Mouse (Mus musculus) limb, embryonic 12.5 days (tissue): ENCODE measurements around the gene Tmem44. TPM values are rescaled to one million over a fixed set of nuclear protein-coding genes. Genes with fewer than 3 reads are reported as not detected.

Source experiments
- ATAC-seq: fragments of 200-750 bp; cut with Nextera tagmentation; 2 replicates; pipeline ENCODE4 v1.8.0; 2017; ENCODE audit warnings: low read depth, moderate TSS enrichment; ENCODE audit not compliant: insufficient number of reproducible peaks, insufficient read depth, low FRiP score, low TSS enrichment
- H3K27ac ChIP-seq: fragments of 300-500 bp; sonication (generic); 2 replicates; pipeline ENCODE4 v1.5.1; 2016; ENCODE audit warnings: mild to moderate bottlenecking, moderate library complexity
- H3K27me3 ChIP-seq: fragments of 300-500 bp; sonication (generic); 2 replicates; pipeline ENCODE4 v1.6.1; 2016; ENCODE audit warnings: mild to moderate bottlenecking, moderate library complexity
- H3K36me3 ChIP-seq: fragments of 300-500 bp; sonication (generic); 2 replicates; pipeline ENCODE4 v1.6.1; 2016; ENCODE audit warnings: mild to moderate bottlenecking, moderate library complexity
- H3K4me1 ChIP-seq: fragments of 300-500 bp; sonication (generic); replicated peaks from 2 replicates; pipeline ENCODE4 v1.6.1; 2016
- H3K4me2 ChIP-seq: fragments of 300-500 bp; sonication (generic); 2 replicates; pipeline ENCODE4 v1.6.1; 2016; ENCODE audit warnings: mild to moderate bottlenecking, moderate library complexity
- H3K4me3 ChIP-seq: fragments of 300-500 bp; sonication (generic); replicated peaks from 2 replicates; pipeline ENCODE4 v1.5.1; 2016; ENCODE audit warnings: mild to moderate bottlenecking
- H3K9ac ChIP-seq: fragments of 300-500 bp; sonication (generic); replicated peaks from 2 replicates; pipeline ENCODE4 v1.6.1; 2016; ENCODE audit warnings: mild to moderate bottlenecking, moderate library complexity
- H3K9me3 ChIP-seq: fragments of 300-500 bp; sonication (generic); 2 replicates; pipeline ENCODE4 v1.6.1; 2016; ENCODE audit warnings: mild to moderate bottlenecking, moderate library complexity
- WGBS: fragments of 180-500 bp; shearing (Covaris S2); methylation state at CpG from one replicate; pipeline ENCODE4 v1.1.7; 2016; 5-methylcytosine and 5-hydroxymethylcytosine counted together
- polyA plus RNA-seq: library from polyadenylated mRNA; unstranded; fragments of >200 nt; fragmentation: Nextera tagmentation; extraction: Ambion mirVana; gene quantifications from 2 replicates; pipeline ENCODE4 v1.2.1, GENCODE M21; 2016

Gene Tmem44
- polyA plus RNA-seq, 1 experiment from 2014 or later, result 27.5 TPM

DNA sequence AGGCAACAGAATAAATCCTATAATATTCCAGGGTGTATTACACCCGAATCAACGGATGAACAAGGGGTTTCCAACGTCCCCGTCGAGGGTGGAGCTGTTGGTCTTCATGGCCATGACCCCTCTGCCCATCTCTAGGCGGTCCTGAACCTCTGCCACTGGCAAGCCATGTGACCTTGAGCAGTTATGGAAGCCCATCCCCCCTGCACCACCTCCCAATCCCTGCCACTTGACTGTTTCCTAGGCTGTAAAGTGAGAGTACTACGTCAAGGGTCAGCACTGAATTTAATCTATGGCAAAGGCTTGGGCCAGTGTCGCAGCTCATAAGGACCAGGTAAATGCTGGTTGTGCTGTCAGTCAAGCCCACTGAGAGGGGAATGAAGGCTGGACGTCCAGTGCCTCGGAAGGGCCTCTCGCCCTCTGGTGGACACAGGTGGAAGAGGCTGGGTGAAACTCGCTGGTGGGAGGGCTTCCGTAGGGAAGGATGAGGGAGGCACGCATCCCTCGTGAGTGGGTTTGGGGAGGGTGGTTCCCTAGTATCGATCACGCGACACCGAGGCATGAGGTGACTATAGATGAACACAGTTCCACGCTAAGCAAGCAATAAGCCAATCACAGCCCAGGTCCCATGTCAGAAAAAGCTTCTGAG lies 18.8 kb downstream of the Tmem44 start:
- Histone ChIP-seq H3K27ac (no peak overlapping the region), H3K36me3 (peaks cover 20% of the 10 kb centered on the region), H3K4me2 (peak overlapping the region; percentile 22; the same call in 1 of the 2 replicates), H3K9me3 (no peaks in the 10 kb centered on the region), H3K27me3 (no peaks in the 10 kb centered on the region), H3K4me3 (no peak overlapping the region), H3K4me1 (no peaks in the 10 kb centered on the region), H3K9ac (no peak overlapping the region)
- 34% methylated on average over 20 of the region's 20 CpGs for WGBS
- peak; percentile 53; the same call in 1 of the 2 replicates for ATAC-seq

DNA sequence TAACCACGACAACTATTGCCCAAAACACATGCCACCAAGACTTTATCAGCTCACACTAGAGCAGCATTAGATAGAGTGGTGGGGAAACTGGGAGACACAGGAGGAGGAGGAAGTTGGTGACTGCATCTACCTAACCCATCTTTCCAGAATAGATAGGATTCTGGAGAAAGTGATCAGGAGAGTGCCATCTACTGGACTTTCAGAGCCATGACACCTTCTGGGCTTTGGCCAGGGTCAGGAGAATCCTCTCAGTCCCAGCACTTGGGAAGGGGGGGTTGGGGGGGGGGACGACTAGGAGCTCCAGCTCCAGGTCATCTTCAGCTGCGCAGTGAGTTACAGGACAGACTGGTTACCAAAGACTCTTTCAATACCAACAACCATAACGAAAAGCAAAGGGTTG lies 19.8 kb downstream of the Tmem44 start:
- WGBS, result 44% methylated on average over 4 of the region's 4 CpGs
- ATAC-seq, result no peak

DNA sequence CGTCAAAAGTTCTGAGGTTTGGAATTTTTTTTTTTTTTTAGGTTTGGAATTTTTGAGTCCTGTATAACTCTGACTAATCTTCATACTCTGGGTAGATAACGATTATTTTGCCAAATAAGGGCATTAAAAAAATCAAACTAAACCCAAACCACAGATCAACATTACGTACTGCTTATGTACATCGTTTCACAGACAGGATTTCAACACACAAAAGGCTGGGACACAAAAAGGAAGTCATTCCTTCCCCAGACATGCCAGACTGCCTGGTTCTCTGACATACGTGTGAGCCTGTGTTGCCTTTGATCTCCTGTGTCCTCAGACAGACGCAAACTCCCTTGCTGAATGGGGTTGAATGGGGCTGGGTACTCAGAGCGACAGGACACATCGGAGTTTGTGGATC lies 22.3 kb downstream of the Tmem44 start:
- Histone ChIP-seq H3K4me2 (no peak overlapping the region), H3K27me3 (0 out of 2 replicates have a peak, but pooled peaks cover 6% of the 10 kb centered on the region), H3K9me3 (no peaks in the 10 kb centered on the region; the same call in 1 of the 2 replicates), H3K4me3 (no peak overlapping the region), H3K4me1 (no peaks in the 10 kb centered on the region), H3K27ac (no peak overlapping the region), H3K36me3 (peaks cover 27% of the 10 kb centered on the region), H3K9ac (no peak overlapping the region)
- ATAC-seq, result no peak
- 85% methylated on average over 8 of the region's 8 CpGs for WGBS

More for the DNA sequence above, 19.8 kb downstream of the Tmem44 start:
- no peak overlapping the region for H3K4me2 ChIP-seq
- H3K4me1 ChIP-seq, result no peaks in the 10 kb centered on the region
- H3K4me3 ChIP-seq, result no peak overlapping the region
- H3K9ac ChIP-seq, result no peak overlapping the region
- no peaks in the 10 kb centered on the region for H3K27me3 ChIP-seq
- H3K9me3 ChIP-seq, result no peaks in the 10 kb centered on the region
- H3K27ac ChIP-seq, result no peak overlapping the region
- H3K36me3 ChIP-seq, result peaks cover 20% of the 10 kb centered on the region

DNA sequence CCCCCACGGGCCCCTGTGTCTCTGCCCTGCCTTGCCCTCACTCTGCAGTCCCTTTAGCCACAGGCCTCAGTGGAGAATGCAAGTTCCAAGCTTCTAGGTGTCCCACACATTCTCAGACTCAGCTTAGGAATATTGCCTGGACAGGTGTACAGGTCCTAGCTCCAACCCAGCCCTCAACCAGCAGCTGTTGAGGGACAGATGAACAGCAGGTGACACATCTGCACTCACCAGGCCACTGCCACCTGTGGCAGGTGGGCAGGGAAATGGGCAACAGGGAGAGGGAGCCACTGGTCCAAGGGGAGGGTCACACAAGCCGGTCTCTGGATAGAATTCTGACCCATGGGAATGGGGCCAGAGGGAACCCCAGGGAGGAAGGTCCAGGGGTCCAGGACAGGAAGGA lies 22.8 kb downstream of the Tmem44 start:
- Histone ChIP-seq H3K27ac (no peak overlapping the region), H3K4me3 (no peak overlapping the region), H3K27me3 (0 out of 2 replicates have a peak, but pooled peaks cover 6% of the 10 kb centered on the region), H3K9ac (no peak overlapping the region), H3K4me2 (no peak overlapping the region), H3K9me3 (no peaks in the 10 kb centered on the region; the same call in 1 of the 2 replicates), H3K36me3 (peaks cover 32% of the 10 kb centered on the region), H3K4me1 (no peaks in the 10 kb centered on the region)
- no peak for ATAC-seq
- 63% methylated on average over 2 of the region's 2 CpGs for WGBS

DNA sequence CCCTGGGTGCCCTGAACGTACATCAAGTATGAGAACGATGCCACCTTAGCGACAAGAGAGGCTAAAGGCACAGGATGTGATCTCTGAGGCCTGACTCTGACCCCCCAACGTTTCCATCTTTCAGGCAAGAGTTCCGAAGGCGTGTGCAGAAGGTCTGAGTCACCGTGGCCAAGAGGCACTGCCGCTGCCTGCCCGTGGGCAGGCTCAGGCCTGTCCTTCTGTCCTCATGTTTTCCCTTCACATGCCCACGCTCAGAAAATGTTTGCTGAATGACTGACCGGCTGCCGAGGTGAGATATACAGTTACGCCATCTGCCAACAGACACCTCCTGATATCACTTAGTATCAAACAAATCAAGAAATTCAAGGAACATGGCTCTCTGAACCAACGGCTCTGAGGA lies 24.9 kb downstream of the Tmem44 start:
- Histone ChIP-seq H3K27ac (no peak overlapping the region), H3K36me3 (peaks cover 43% of the 10 kb centered on the region), H3K4me2 (no peak overlapping the region), H3K9me3 (no peaks in the 10 kb centered on the region; the same call in 1 of the 2 replicates), H3K4me3 (no peak overlapping the region), H3K4me1 (no peaks in the 10 kb centered on the region), H3K9ac (no peak overlapping the region), H3K27me3 (0 out of 2 replicates have a peak, but pooled peaks cover 6% of the 10 kb centered on the region)
- ATAC-seq, result no peak
- 77% methylated on average over 14 of the region's 14 CpGs for WGBS

DNA sequence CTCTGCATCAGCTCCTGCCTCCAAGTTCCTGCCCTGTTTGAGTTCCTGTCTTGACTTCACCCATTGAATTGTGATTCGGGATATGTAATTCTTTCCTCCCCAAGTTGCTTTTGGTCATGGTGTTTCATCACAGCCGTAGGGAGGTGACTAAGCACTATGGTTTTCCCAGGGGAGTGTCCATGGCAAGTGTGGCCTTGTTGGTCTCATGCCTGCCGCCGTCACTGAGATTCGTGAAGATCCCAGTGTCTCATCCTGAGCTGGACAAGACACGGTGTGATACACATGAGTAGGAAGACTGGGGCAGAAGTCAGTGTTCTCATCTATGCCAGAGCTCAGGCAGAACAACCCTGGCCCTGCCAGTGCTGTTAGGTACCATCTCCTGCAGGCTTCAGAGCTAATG lies 26.2 kb downstream of the Tmem44 start:
- no peak overlapping the region for H3K27ac ChIP-seq
- no peak for ATAC-seq
- H3K9ac ChIP-seq, result no peak overlapping the region
- H3K9me3 ChIP-seq, result no peaks in the 10 kb centered on the region; the same call in 1 of the 2 replicates
- WGBS, result 89% methylated on average over 6 of the region's 6 CpGs
- H3K4me2 ChIP-seq, result no peak overlapping the region
- H3K36me3 ChIP-seq, result peaks cover 36% of the 10 kb centered on the region
- no peak overlapping the region for H3K4me3 ChIP-seq
- 0 out of 2 replicates have a peak, but pooled peaks cover 6% of the 10 kb centered on the region for H3K27me3 ChIP-seq
- no peaks in the 10 kb centered on the region for H3K4me1 ChIP-seq

DNA sequence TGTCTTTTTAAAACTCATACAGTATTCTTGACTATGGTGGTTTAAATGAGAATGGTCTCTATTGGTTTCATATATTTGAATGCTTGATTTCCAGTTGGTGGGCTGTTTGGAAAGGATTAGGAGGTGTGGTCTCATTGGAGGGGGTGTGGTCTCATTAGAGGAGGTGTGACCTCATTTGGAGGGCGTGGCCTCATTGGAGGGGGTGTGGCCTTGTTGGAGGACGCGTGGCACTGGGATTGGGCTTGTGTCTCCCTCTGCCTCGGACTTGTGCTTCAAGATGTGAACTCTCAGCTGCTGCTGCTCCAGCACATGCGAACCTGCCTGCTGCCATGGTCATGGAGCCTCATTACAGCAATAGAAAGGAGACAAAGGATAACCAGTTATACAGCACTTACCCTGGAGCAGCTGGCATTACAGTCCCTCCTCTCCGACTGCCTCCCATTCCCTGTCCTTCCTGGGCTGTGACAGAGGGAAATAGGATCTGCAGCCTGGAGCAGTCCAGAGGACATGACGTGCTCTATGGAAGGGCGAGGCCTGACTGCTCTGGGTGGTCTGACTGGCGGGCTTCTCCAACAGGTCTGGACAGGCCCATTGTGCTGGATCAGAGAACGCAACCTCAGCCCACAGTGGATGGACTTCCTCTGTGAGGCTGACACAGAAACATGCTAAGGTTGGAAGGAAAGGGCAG lies 28.2 kb downstream of the Tmem44 start:
- no peak overlapping the region for H3K9ac ChIP-seq
- H3K9me3 ChIP-seq, result no peaks in the 10 kb centered on the region; the same call in 1 of the 2 replicates
- no peak overlapping the region for H3K27ac ChIP-seq
- H3K4me1 ChIP-seq, result no peaks in the 10 kb centered on the region
- 61% methylated on average over 10 of the region's 10 CpGs for WGBS
- H3K36me3 ChIP-seq, result peaks cover 26% of the 10 kb centered on the region
- H3K4me2 ChIP-seq, result no peak overlapping the region
- no peak for ATAC-seq
- H3K4me3 ChIP-seq, result no peak overlapping the region
- 0 out of 2 replicates have a peak, but pooled peaks cover 6% of the 10 kb centered on the region for H3K27me3 ChIP-seq

DNA sequence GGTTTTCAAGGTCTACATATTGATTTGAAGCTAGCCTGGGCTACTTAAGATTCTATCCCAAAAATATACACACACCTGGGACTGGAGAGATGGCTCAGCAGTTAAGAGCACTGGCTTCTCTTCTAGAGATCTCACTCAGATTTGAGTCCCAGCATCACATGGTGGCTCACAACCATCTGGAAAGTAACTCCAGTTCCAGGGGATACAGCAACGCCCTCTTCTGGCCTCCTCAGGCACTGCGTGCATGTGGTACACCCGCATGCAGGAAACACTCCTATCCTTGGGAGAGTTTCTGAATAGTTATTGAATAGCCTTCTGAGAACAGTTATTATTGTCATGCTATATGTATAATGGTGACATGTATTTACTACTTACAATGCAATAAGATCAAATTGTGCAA lies 29.5 kb downstream of the Tmem44 start:
- no peak for ATAC-seq
- WGBS, result 59% methylated on average over 3 of the region's 3 CpGs

DNA sequence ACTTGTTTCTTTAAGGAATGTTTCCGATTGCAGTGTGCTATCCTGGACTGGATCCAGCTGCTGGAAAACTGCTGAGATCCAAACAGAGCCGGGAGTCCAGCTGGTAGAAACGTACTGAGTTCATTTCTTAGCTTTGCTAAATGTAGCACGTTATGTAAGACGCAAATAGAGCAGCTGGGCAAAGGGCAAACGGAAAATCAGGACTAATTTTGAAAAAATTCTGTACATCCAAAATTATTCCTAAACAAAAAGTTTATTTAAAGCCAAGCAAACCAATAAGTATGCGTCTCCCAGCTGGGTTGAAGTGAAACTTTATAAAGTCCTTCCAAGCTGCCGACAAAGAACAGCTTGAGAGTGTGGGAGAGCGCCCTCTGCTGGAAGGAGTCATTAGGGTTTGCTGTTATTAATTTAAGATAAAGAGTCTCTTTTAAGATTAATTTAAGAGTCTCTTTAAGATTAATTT lies 30.2 kb downstream of the Tmem44 start:
- no peak for ATAC-seq
- Histone ChIP-seq H3K4me1 (no peaks in the 10 kb centered on the region), H3K4me3 (no peak overlapping the region), H3K9me3 (peaks cover 1% of the 10 kb centered on the region; the same call in 1 of the 2 replicates), H3K4me2 (peak overlapping the region; percentile 26), H3K36me3 (peaks cover 33% of the 10 kb centered on the region), H3K9ac (no peak overlapping the region), H3K27me3 (0 out of 2 replicates have a peak, but pooled peaks cover 6% of the 10 kb centered on the region), H3K27ac (no peak overlapping the region)
- 29% methylated on average over 9 of the region's 9 CpGs for WGBS

More for the DNA sequence above, 29.5 kb downstream of the Tmem44 start:
- no peak overlapping the region for H3K9ac ChIP-seq
- H3K27me3 ChIP-seq, result 0 out of 2 replicates have a peak, but pooled peaks cover 6% of the 10 kb centered on the region
- peaks cover 33% of the 10 kb centered on the region for H3K36me3 ChIP-seq
- no peak overlapping the region for H3K4me2 ChIP-seq
- H3K4me1 ChIP-seq, result no peaks in the 10 kb centered on the region
- H3K9me3 ChIP-seq, result no peaks in the 10 kb centered on the region; the same call in 1 of the 2 replicates
- H3K4me3 ChIP-seq, result no peak overlapping the region
- no peak overlapping the region for H3K27ac ChIP-seq

DNA sequence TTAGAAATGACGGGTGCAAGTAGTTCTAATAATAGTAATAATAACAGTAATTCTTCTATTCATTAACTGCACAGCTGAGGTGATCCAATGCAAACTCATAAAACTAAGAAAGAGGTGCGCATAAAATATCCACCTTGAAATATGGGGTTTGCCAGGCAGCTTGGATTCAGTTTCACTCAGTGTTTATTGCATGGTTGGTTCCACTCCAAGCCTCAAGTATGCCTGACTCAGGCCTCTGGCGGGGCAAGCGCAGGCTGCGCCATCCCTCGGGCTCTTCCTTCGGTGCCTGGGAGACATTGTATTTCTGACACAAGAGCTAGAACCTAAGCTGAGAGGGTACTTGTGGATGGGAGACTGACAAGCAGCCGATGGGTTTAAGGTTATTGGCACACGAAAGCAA lies 32.0 kb downstream of the Tmem44 start:
- H3K4me1 ChIP-seq, result no peaks in the 10 kb centered on the region
- no peak overlapping the region for H3K27ac ChIP-seq
- H3K4me2 ChIP-seq, result no peak overlapping the region
- ATAC-seq, result no peak
- 0 out of 2 replicates have a peak, but pooled peaks cover 3% of the 10 kb centered on the region for H3K9me3 ChIP-seq
- WGBS, result 69% methylated on average over 9 of the region's 9 CpGs
- peaks cover 30% of the 10 kb centered on the region for H3K36me3 ChIP-seq
- no peak overlapping the region for H3K4me3 ChIP-seq
- H3K27me3 ChIP-seq, result no peaks in the 10 kb centered on the region
- no peak overlapping the region for H3K9ac ChIP-seq

DNA sequence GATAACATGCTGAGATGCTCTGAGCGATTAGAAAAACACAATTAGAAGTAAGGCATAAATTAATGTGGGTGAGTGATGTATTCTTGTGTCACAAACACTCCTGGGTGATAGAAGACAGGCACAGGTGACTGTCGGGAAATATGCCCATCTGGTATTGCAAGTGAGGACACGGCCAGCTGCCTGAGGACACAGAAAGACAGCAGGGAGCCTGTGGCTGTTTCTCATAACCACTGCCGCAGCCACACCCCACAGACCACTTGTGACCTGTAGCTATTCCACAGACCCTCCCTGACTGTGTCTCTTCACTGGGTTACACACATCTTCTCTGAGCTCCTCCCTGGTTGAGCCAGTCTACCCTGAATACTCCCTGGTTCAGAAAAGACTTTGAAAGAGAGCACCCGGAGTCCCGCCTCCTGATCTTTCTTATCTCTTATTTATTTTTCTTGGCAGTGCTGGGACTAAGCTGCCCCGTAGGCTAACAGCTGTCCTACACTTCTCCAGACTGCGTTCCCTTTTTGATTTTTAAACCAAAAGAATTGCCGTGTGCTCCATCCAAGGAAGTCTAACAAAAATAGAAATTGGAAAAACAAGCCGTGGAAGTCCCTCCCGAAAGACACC lies 32.9 kb downstream of the Tmem44 start:
- 50% methylated on average over 11 of the region's 11 CpGs for WGBS
- Histone ChIP-seq H3K4me1 (0 out of 2 replicates have a peak, but pooled peaks cover 4% of the 10 kb centered on the region), H3K4me3 (no peak overlapping the region), H3K27me3 (no peaks in the 10 kb centered on the region), H3K4me2 (no peak overlapping the region), H3K36me3 (peaks cover 24% of the 10 kb centered on the region), H3K27ac (no peak overlapping the region), H3K9me3 (0 out of 2 replicates have a peak, but pooled peaks cover 3% of the 10 kb centered on the region), H3K9ac (no peak overlapping the region)
- no peak for ATAC-seq
